Mouse (Mus musculus) skeletal muscle tissue, postnatal 0 days (tissue): ENCODE results near the gene Yes1. TPM values are rescaled to one million over a fixed set of nuclear protein-coding genes. Genes with fewer than 3 reads are reported as not detected.

Experiments
- polyA plus RNA-seq: library from polyadenylated mRNA; unstranded; fragments of >200 nt; fragmentation: Nextera tagmentation; extraction: Ambion mirVana; gene quantifications from 2 replicates; pipeline ENCODE4 v1.2.1, GENCODE M21; 2015

Yes1 gene
- polyA plus RNA-seq = 18.8 and 19.5 TPM in 2 replicates

GRCm38 (mm10) chr5:32610801-32611340 is at the start of gene Yes1:
Yes1 (plus strand) TSS chr5:32611171.

Other genes starting within 250 kb of the Yes1 start
- 199 and 222 TPM in 2 replicates for gene Ppp1cb, start 152.3 kb upstream of the Yes1 start, polyA plus RNA-seq
- 36.4 and 39.5 TPM in 2 replicates for gene Pisd, start 174.5 kb downstream of the Yes1 start, polyA plus RNA-seq
- gene Gm20671, start 215.9 kb downstream of the Yes1 start, polyA plus RNA-seq = not detected in 2 replicates
- gene Prr14l, start 243.1 kb downstream of the Yes1 start, polyA plus RNA-seq = 4.6 and 5.5 TPM in 2 replicates